Mouse (Mus musculus): ENCODE data around the gene Jmjd6. TPM values are rescaled to one million over a fixed set of nuclear protein-coding genes. Genes with fewer than 3 reads are reported as not detected.

The Jmjd6 gene
- total and polyA plus RNA-seq, 3 experiments = 175 to 192 TPM; not detected in 1

GRCm38 (mm10) chr11:116810528-116810927 lies 32.7 kb downstream of the Jmjd6 start:
- no peaks in the 10 kb centered on the region for H3K27me3 ChIP-seq (ENCODE audit: control insufficient read depth in 1 of 2, insufficient read depth in 2 of 2, low read length in 2 of 2)
- no peaks in the 10 kb centered on the region for H3K9me3 ChIP-seq (replicated peaks; ENCODE audit: insufficient read depth, low read length)
- no peaks in the 10 kb centered on the region for H3K4me1 ChIP-seq (ENCODE audit: control insufficient read depth in 1 of 2, insufficient read depth in 2 of 2, low read length in 2 of 2)
- no peak for TF ChIP-seq TBP (IDR thresholded peaks at IDR 0.05; ENCODE audit: low read depth, low read length)
- H3K36me3 ChIP-seq (ENCODE audit: control insufficient read depth in 1 of 2, insufficient read depth in 2 of 2, low read length in 2 of 2) = no peaks in the 10 kb centered on the region
- H3K9ac ChIP-seq (ENCODE audit: control insufficient read depth, low read depth, low read length, poor library complexity, severe bottlenecking) = no peak overlapping the region
- no peaks in the 10 kb centered on the region for H3K79me2 ChIP-seq (ENCODE audit: control insufficient read depth, insufficient read depth, low read length, poor library complexity)
- no peak for DNase-seq (ENCODE audit: low read depth, low spot score)
- no peak overlapping the region for H3K27ac ChIP-seq (ENCODE audit: control insufficient read depth, low read depth, low read length)
- H3K4me3 ChIP-seq (ENCODE audit: control insufficient read depth in 1 of 2, insufficient read depth in 1 of 2, low read depth in 2 of 2, low read length in 2 of 2) = no peak overlapping the region

GRCm38 (mm10) chr11:116809520-116809919 lies 33.7 kb downstream of the Jmjd6 start:
- Histone ChIP-seq H3K79me2 (ENCODE audit: control insufficient read depth, insufficient read depth, low read length, poor library complexity) (no peaks in the 10 kb centered on the region), H3K4me1 (ENCODE audit: control insufficient read depth in 1 of 2, insufficient read depth in 2 of 2, low read length in 2 of 2) (no peaks in the 10 kb centered on the region), H3K9ac (ENCODE audit: control insufficient read depth, low read depth, low read length, poor library complexity, severe bottlenecking) (no peak overlapping the region), H3K27ac (ENCODE audit: control insufficient read depth, low read depth, low read length) (no peak overlapping the region), H3K36me3 (ENCODE audit: control insufficient read depth in 1 of 2, insufficient read depth in 2 of 2, low read length in 2 of 2) (no peaks in the 10 kb centered on the region), H3K4me3 (ENCODE audit: control insufficient read depth in 1 of 2, insufficient read depth in 1 of 2, low read depth in 2 of 2, low read length in 2 of 2) (no peak overlapping the region), H3K9me3 (replicated peaks; ENCODE audit: insufficient read depth, low read length) (no peaks in the 10 kb centered on the region), H3K27me3 (ENCODE audit: control insufficient read depth in 1 of 2, insufficient read depth in 2 of 2, low read length in 2 of 2) (no peaks in the 10 kb centered on the region)
- TF ChIP-seq JUND (IDR thresholded peaks at IDR 0.05; ENCODE audit: low read depth, low read length) = no peak
- TF ChIP-seq MAZ (IDR thresholded peaks at IDR 0.05; ENCODE audit: low read depth, low read length) = no peak
- TF ChIP-seq GABPA (IDR thresholded peaks at IDR 0.05; ENCODE audit: low read depth, low read length) = no peak
- TF ChIP-seq RCOR1 (IDR thresholded peaks at IDR 0.05; ENCODE audit: low read depth, low read length) = no peak
- no peak for TF ChIP-seq NELFE (IDR thresholded peaks at IDR 0.05; ENCODE audit: low read depth, low read length)
- no peak for TF ChIP-seq USF1 (IDR thresholded peaks at IDR 0.05; ENCODE audit: low read depth, low read length)
- TF ChIP-seq ELF1 (IDR thresholded peaks at IDR 0.05; ENCODE audit: low read depth, low read length) = no peak
- TF ChIP-seq HCFC1 (IDR thresholded peaks at IDR 0.05; ENCODE audit: low read depth, low read length) = no peak
- TF ChIP-seq KAT2A (conservative IDR thresholded peaks at IDR 0.05; ENCODE audit: low read depth, low read length) = no peak
- TF ChIP-seq MXI1 (IDR thresholded peaks at IDR 0.05; ENCODE audit: low read depth, low read length) = no peak
- no peak for TF ChIP-seq NRF1 (IDR thresholded peaks at IDR 0.05; ENCODE audit: insufficient read depth, low read depth, low read length, poor library complexity, severe bottlenecking)
- TF ChIP-seq SIN3A (IDR thresholded peaks at IDR 0.05; ENCODE audit: low read length) = no peak
- no peak for DNase-seq (ENCODE audit: low read depth, low spot score)

- no peak for DNase-seq (ENCODE audit: low read depth, low spot score)
- no peak overlapping the region for H3K9ac ChIP-seq (ENCODE audit: control insufficient read depth, low read depth, low read length, poor library complexity, severe bottlenecking)
- H3K4me3 ChIP-seq (ENCODE audit: control insufficient read depth in 1 of 2, insufficient read depth in 1 of 2, low read depth in 2 of 2, low read length in 2 of 2) = no peak overlapping the region
- no peaks in the 10 kb centered on the region for H3K36me3 ChIP-seq (ENCODE audit: control insufficient read depth in 1 of 2, insufficient read depth in 2 of 2, low read length in 2 of 2)
- no peaks in the 10 kb centered on the region for H3K27me3 ChIP-seq (ENCODE audit: control insufficient read depth in 1 of 2, insufficient read depth in 2 of 2, low read length in 2 of 2)
- H3K4me1 ChIP-seq (ENCODE audit: control insufficient read depth in 1 of 2, insufficient read depth in 2 of 2, low read length in 2 of 2) = no peaks in the 10 kb centered on the region
- no peaks in the 10 kb centered on the region for H3K9me3 ChIP-seq (replicated peaks; ENCODE audit: insufficient read depth, low read length)
- no peaks in the 10 kb centered on the region for H3K79me2 ChIP-seq (ENCODE audit: control insufficient read depth, insufficient read depth, low read length, poor library complexity)
- no peak overlapping the region for H3K27ac ChIP-seq (ENCODE audit: control insufficient read depth, low read depth, low read length)
- peak; percentile 78 for TF ChIP-seq TBP (IDR thresholded peaks at IDR 0.05; ENCODE audit: low read depth, low read length)
- TF ChIP-seq CHD1 (IDR thresholded peaks at IDR 0.05; ENCODE audit: low read depth, low read length) = no peak
These were observed 34.3 kb downstream of the Jmjd6 start for GRCm38 (mm10) chr11:116808811-116809395.
